Mouse (Mus musculus): ENCODE data around the gene Agpat1.
A peak's percentile ranks its signal among the peaks of the same experiment; 100 is the strongest.

Gene Agpat1

GRCm38 (mm10) chr17:34611050-34611449 is 7.0 kb downstream of the Agpat1 start:
- DNase-seq, result no peak

GRCm38 (mm10) chr17:34613054-34613645 is 9.1 kb downstream of the Agpat1 start:
- no peak for DNase-seq

- no peak for DNase-seq
These were observed 9.8 kb downstream of the Agpat1 start for GRCm38 (mm10) chr17:34613830-34614229.

- no peak for DNase-seq
These were observed 11.8 kb downstream of the Agpat1 start, which contains the start of gene Egfl8 for GRCm38 (mm10) chr17:34615871-34616270. TSS of gene Egfl8 (minus strand) at chr17:34615971.

- DNase-seq, result peak; percentile 82
These were observed 14.9 kb downstream of the Agpat1 start for GRCm38 (mm10) chr17:34618999-34619398.

GRCm38 (mm10) chr17:34621006-34621405 is 16.9 kb downstream of the Agpat1 start:
- DNase-seq, result no peak

- no peak for DNase-seq
These were observed 19.1 kb downstream of the Agpat1 start for GRCm38 (mm10) chr17:34623161-34623560.

GRCm38 (mm10) chr17:34624981-34625380 is 20.9 kb downstream of the Agpat1 start:
- DNase-seq, result no peak

- no peak for DNase-seq
These were observed 22.2 kb downstream of the Agpat1 start for GRCm38 (mm10) chr17:34626062-34626772.

GRCm38 (mm10) chr17:34626773-34627092 is 22.7 kb downstream of the Agpat1 start:
- no peak for DNase-seq

GRCm38 (mm10) chr17:34627093-34627942 is 23.3 kb downstream of the Agpat1 start:
- peak; percentile 91 for DNase-seq

- peak; percentile 79 for DNase-seq
These were observed 24.0 kb downstream of the Agpat1 start, which contains the start of gene Ppt2 for GRCm38 (mm10) chr17:34627943-34628643. TSS of gene Ppt2 (minus strand) at chr17:34628510.

- no peak for DNase-seq
These were observed 24.5 kb downstream of the Agpat1 start for GRCm38 (mm10) chr17:34628644-34628967.

- no peak for DNase-seq
These were observed 25.2 kb downstream of the Agpat1 start, which contains the start of gene Prrt1 for GRCm38 (mm10) chr17:34629221-34629751. TSS of gene Prrt1 (plus strand) at chr17:34629533.

- no peak for DNase-seq
These were observed 25.9 kb downstream of the Agpat1 start for GRCm38 (mm10) chr17:34629796-34630603.

- no peak for DNase-seq
These were observed 26.8 kb downstream of the Agpat1 start for GRCm38 (mm10) chr17:34630761-34631301.

- DNase-seq, result no peak
These were observed 27.6 kb downstream of the Agpat1 start for GRCm38 (mm10) chr17:34631647-34632046.

GRCm38 (mm10) chr17:34632261-34632691 is 28.2 kb downstream of the Agpat1 start:
- peak; percentile 90 for DNase-seq

- no peak for DNase-seq
These were observed 31.6 kb downstream of the Agpat1 start for GRCm38 (mm10) chr17:34635671-34636070.

- no peak for DNase-seq
These were observed 33.4 kb downstream of the Agpat1 start for GRCm38 (mm10) chr17:34637459-34637858.

GRCm38 (mm10) chr17:34639461-34640255 is 35.6 kb downstream of the Agpat1 start:
- no peak for DNase-seq
